Comparison of ENCODE assay signal across 7 mouse cellular contexts in the genomic region with DNA sequence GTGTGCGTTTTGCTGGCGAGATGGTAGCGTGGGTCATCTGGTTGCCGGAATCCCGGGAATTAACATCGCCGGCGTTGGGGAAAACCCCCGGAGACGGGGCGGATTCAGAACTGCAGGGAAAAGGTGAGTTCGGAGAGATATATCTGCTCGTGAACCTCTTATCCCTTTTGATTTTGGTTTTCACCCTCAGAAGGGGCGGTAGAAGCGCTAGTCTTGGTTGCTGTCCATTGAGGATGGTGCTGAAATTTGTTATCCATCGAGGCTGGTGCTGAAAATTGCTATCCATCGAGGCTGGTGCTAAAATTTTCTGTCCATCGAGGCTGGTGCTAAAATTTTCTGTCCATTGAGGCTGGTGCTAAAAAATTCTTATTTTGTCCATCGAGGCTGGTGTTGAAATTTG. TPM values are rescaled to one million over a fixed set of nuclear protein-coding genes. Genes with fewer than 3 reads are reported as not detected.
A peak's percentile ranks its signal among the peaks of the same experiment; 100 is the strongest.
DNase-seq lines count a peak whose midpoint lies in the region; ATAC-seq and TF ChIP-seq lines count a peak whose summit lies in the region.
"Not testable (repeated sequence)": the region's sequence is repeated elsewhere in the genome, so short reads cannot be mapped to it uniquely, and the experiment has no call there.

No protein-coding gene starts in this region.

- not testable (repeated sequence) for H3K79me2 ChIP-seq in C2C12 (ENCODE audit: control insufficient read depth, insufficient read depth)

- H3K4me1 ChIP-seq in embryonic facial prominence, embryonic 11.5 days (ENCODE audit: control insufficient read depth, insufficient read depth, low read length); hindbrain, embryonic 11.5 days (replicated peaks; ENCODE audit: control insufficient read depth, insufficient read depth, low read length); limb, embryonic 14.5 days (ENCODE audit: control insufficient read depth, insufficient read depth, low read length): not testable (repeated sequence)

- not testable (repeated sequence) for TF ChIP-seq CTCF in C2C12 (IDR thresholded peaks at IDR 0.05; ENCODE audit: control insufficient read depth, insufficient read depth, insufficient read length)

- not testable (repeated sequence) for H3K79me3 ChIP-seq in C2C12 (ENCODE audit: low read depth)

- not testable (repeated sequence) for H3K27ac ChIP-seq in embryonic facial prominence, embryonic 11.5 days (replicated peaks; ENCODE audit: low read depth, low read length); hindbrain, embryonic 11.5 days (ENCODE audit: low read depth, low read length); limb, embryonic 14.5 days (replicated peaks; ENCODE audit: low read depth, low read length)

- H3K9me3 ChIP-seq in embryonic facial prominence, embryonic 11.5 days (replicated peaks; ENCODE audit: control insufficient read depth, low read length); hindbrain, embryonic 11.5 days (ENCODE audit: control insufficient read depth, low read length); limb, embryonic 14.5 days (ENCODE audit: control insufficient read depth, low read length): not testable (repeated sequence)

- 47% methylated on average over 17 of the region's 19 CpGs for WGBS in embryonic facial prominence, embryonic 11.5 days
- WGBS in hindbrain, embryonic 11.5 days = 47% methylated on average over 19 of the region's 19 CpGs
- 42% methylated on average over 17 of the region's 19 CpGs for WGBS in limb, embryonic 14.5 days

- not testable (repeated sequence) for H3K36me3 ChIP-seq in C2C12 (ENCODE audit: control insufficient read depth, insufficient read depth); embryonic facial prominence, embryonic 11.5 days (replicated peaks; ENCODE audit: control insufficient read depth, insufficient read depth, low read depth, low read length); hindbrain, embryonic 11.5 days (ENCODE audit: control insufficient read depth, insufficient read depth, low read length); limb, embryonic 14.5 days (ENCODE audit: control insufficient read depth, insufficient read depth, low read length)

- not testable (repeated sequence) for ATAC-seq in embryonic facial prominence, embryonic 11.5 days (replicated peaks; ENCODE audit: insufficient number of reproducible peaks, low FRiP score, low TSS enrichment, low read depth); hindbrain, embryonic 11.5 days (ENCODE audit: low FRiP score); limb, embryonic 14.5 days (ENCODE audit: low FRiP score, low read depth)

- peak; percentile 5 for DNase-seq in Muller cell, postnatal 12 days (ENCODE audit: inconsistent ontology term)
- DNase-seq in c-Kit-positive CD71-positive TER-119-negative erythroid progenitor cells, embryonic 14.5 days (ENCODE audit: low read depth) = peak; percentile 42
- peak; percentile 48 for DNase-seq in embryonic facial prominence, embryonic 11.5 days (ENCODE audit: low spot score)
- peak; percentile 10 for DNase-seq in hindbrain, embryonic 11.5 days (ENCODE audit: low spot score)
- peak; percentile 10 for DNase-seq in limb, embryonic 14.5 days (ENCODE audit: low spot score)
- DNase-seq in ovary, postnatal 14 days (ENCODE audit: low spot score) = peak; percentile 2

- H3ac ChIP-seq in C2C12 (ENCODE audit: control insufficient read depth, insufficient read length, low read depth) = not testable (repeated sequence)

- TF ChIP-seq POLR2A in limb, embryonic 14.5 days (IDR thresholded peaks at IDR 0.05; ENCODE audit: borderline replicate concordance, extremely low read depth, insufficient read depth, insufficient read length) = not testable (repeated sequence)

- H3K4me2 ChIP-seq in embryonic facial prominence, embryonic 11.5 days (ENCODE audit: low read depth, low read length); hindbrain, embryonic 11.5 days (replicated peaks; ENCODE audit: low read depth, low read length); limb, embryonic 14.5 days (replicated peaks; ENCODE audit: low read depth, low read length, severe bottlenecking): not testable (repeated sequence)

- H3K27me3 ChIP-seq in C2C12 (ENCODE audit: control insufficient read depth, insufficient read depth, insufficient read length); embryonic facial prominence, embryonic 11.5 days (ENCODE audit: control insufficient read depth, insufficient read depth, low read length); hindbrain, embryonic 11.5 days (ENCODE audit: control insufficient read depth, insufficient read depth, low read length); limb, embryonic 14.5 days (ENCODE audit: control insufficient read depth, insufficient read depth, low read length): not testable (repeated sequence)

- not testable (repeated sequence) for H3K9ac ChIP-seq in embryonic facial prominence, embryonic 11.5 days (replicated peaks; ENCODE audit: low read length); hindbrain, embryonic 11.5 days (ENCODE audit: low read depth, low read length); limb, embryonic 14.5 days (ENCODE audit: low read depth, low read length, severe bottlenecking)

- not testable (repeated sequence) for H3K4me3 ChIP-seq in C2C12 (ENCODE audit: insufficient read depth, poor library complexity, severe bottlenecking); embryonic facial prominence, embryonic 11.5 days (ENCODE audit: low read depth, low read length); hindbrain, embryonic 11.5 days (ENCODE audit: low read depth, low read length); limb, embryonic 14.5 days (replicated peaks; ENCODE audit: low read length)

TF ChIP-seq in C2C12, 6 proteins besides CTCF, POLR2A, EP300 and RAD21:
- TF ChIP-seq MAX (IDR thresholded peaks at IDR 0.05) = peak; percentile 29

RNA-seq across cellular contexts. Expression of a gene that starts 44.2 kb away (rescaled TPM):
- 0.26 TPM for polyA plus RNA-seq in C2C12 (2012; fragmentation: generic; extraction: Trizol)
- polyA plus RNA-seq in embryonic facial prominence, embryonic 11.5 days (2014; fragmentation: Nextera tagmentation; extraction: Ambion mirVana) = 10.2 and 12.0 TPM in 2 replicates
- polyA plus RNA-seq in hindbrain, embryonic 11.5 days (2014; fragmentation: Nextera tagmentation; extraction: Ambion mirVana) = 6.9 and 8.1 TPM in 2 replicates
- polyA plus RNA-seq in limb, embryonic 14.5 days (2012; rRNA removed) = 2.5 and 4.4 TPM in 2 replicates
- polyA plus RNA-seq in limb, embryonic 14.5 days (2014; fragmentation: Nextera tagmentation; extraction: Ambion mirVana) = 9.5 and 10.4 TPM in 2 replicates
